Mouse (Mus musculus): ENCODE measurements around the gene Ttn.

The Ttn gene

GRCm38 (mm10) chr2:76820472-76820871 is 161.9 kb downstream of the Ttn start:
- DNase-seq (ENCODE audit: low spot score), result no peak

GRCm38 (mm10) chr2:76817796-76818195 is 164.6 kb downstream of the Ttn start:
- DNase-seq (ENCODE audit: low spot score), result no peak

GRCm38 (mm10) chr2:76814048-76814817 is 168.1 kb downstream of the Ttn start:
- no peak for DNase-seq (ENCODE audit: low spot score)

GRCm38 (mm10) chr2:76811160-76811559 is 171.2 kb downstream of the Ttn start:
- no peak for DNase-seq (ENCODE audit: low spot score)

GRCm38 (mm10) chr2:76808334-76808733 is 174.0 kb downstream of the Ttn start:
- no peak for DNase-seq (ENCODE audit: low spot score)

GRCm38 (mm10) chr2:76807284-76807683 is 175.1 kb downstream of the Ttn start:
- DNase-seq (ENCODE audit: low spot score), result no peak

- no peak for DNase-seq (ENCODE audit: low spot score)
These were observed 175.5 kb downstream of the Ttn start for GRCm38 (mm10) chr2:76806861-76807260.

GRCm38 (mm10) chr2:76806376-76806775 is 176.0 kb downstream of the Ttn start:
- no peak for DNase-seq (ENCODE audit: low spot score)

- no peak for DNase-seq (ENCODE audit: low spot score)
These were observed 177.0 kb downstream of the Ttn start for GRCm38 (mm10) chr2:76805191-76805892.

- no peak for DNase-seq (ENCODE audit: low spot score)
These were observed 198.2 kb downstream of the Ttn start for GRCm38 (mm10) chr2:76784171-76784570.

- DNase-seq (ENCODE audit: low spot score), result no peak
These were observed 201.6 kb downstream of the Ttn start for GRCm38 (mm10) chr2:76780792-76781191.

- no peak for DNase-seq (ENCODE audit: low spot score)
These were observed 212.5 kb downstream of the Ttn start for GRCm38 (mm10) chr2:76769831-76770230.

- DNase-seq (ENCODE audit: low spot score), result no peak
These were observed 215.1 kb downstream of the Ttn start for GRCm38 (mm10) chr2:76767231-76767630.

- no peak for DNase-seq (ENCODE audit: low spot score)
These were observed 217.8 kb downstream of the Ttn start for GRCm38 (mm10) chr2:76764526-76764925.

- DNase-seq (ENCODE audit: low spot score), result no peak
These were observed 220.2 kb downstream of the Ttn start for GRCm38 (mm10) chr2:76762154-76762553.

GRCm38 (mm10) chr2:76756461-76756860 is 225.9 kb downstream of the Ttn start:
- DNase-seq (ENCODE audit: low spot score), result no peak

- DNase-seq (ENCODE audit: low spot score), result no peak
These were observed 230.4 kb downstream of the Ttn start for GRCm38 (mm10) chr2:76751993-76752392.

- DNase-seq (ENCODE audit: low spot score), result no peak
These were observed 232.8 kb downstream of the Ttn start for GRCm38 (mm10) chr2:76749341-76750110.

GRCm38 (mm10) chr2:76748696-76749095 is 233.7 kb downstream of the Ttn start:
- DNase-seq (ENCODE audit: low spot score), result no peak

GRCm38 (mm10) chr2:76719650-76720049 is 262.7 kb downstream of the Ttn start:
- no peak for DNase-seq (ENCODE audit: low spot score)

- DNase-seq (ENCODE audit: low spot score), result no peak
These were observed 267.4 kb downstream of the Ttn start for GRCm38 (mm10) chr2:76714984-76715383.

- DNase-seq (ENCODE audit: low spot score), result no peak
These were observed 273.8 kb downstream of the Ttn start for GRCm38 (mm10) chr2:76708512-76708911.

- no peak for DNase-seq (ENCODE audit: low spot score)
These were observed 276.7 kb downstream of the Ttn start for GRCm38 (mm10) chr2:76705655-76706054.

All from ovary, postnatal 14 days (tissue).